Mouse (Mus musculus) layer of hippocampus, postnatal 14 days (tissue): ENCODE data around the gene Olfr1413. TPM values are rescaled to one million over a fixed set of nuclear protein-coding genes. Genes with fewer than 3 reads are reported as not detected.

Experiments used
- DNase-seq, 2 experiments: peaks; one replicate each; pipeline ENCODE4 v3.0.0; 2021 to 2022; ENCODE audit warnings: low spot score in 2 of 2, mixed read lengths in 1 of 2
- long read RNA-seq, 2 experiments: library from polyadenylated mRNA; stranded (forward); transcript quantifications; one replicate each; pipeline ENCODE4 v2.0.0; 2021
- total RNA-seq, 2 experiments: library from RNA; stranded (reverse); gene quantifications; 2 replicates each; pipeline ENCODE4 v1.2.3; 2021

Olfr1413 gene
- not detected for total RNA-seq
- long read RNA-seq, experiment 1 = 0 reads
- long read RNA-seq, experiment 2 = 0 reads

DNA sequence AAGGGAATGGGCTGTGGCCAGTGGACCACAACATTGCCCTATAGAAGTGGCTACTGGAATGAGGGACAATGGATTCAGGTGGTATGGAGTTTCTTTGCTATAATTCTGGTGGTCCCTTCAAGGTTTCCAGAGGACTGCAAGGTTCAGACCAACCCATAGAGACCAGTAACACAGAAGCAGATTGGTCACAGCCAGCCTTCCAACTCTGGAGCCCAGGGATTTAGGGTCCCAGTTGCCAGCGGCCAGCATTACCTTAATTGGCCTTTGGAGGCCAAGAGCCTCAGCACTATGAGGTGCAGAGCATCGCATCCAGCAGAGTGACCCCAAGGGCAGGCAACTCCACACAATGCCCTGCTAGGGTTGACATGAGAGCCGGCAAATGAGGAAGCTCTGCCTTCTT is at the start of gene Olfr1413:
TSS of gene Olfr1413 (plus strand) at position 301 of the 400 bp plus-strand sequence.
- DNase-seq = no peak

DNA sequence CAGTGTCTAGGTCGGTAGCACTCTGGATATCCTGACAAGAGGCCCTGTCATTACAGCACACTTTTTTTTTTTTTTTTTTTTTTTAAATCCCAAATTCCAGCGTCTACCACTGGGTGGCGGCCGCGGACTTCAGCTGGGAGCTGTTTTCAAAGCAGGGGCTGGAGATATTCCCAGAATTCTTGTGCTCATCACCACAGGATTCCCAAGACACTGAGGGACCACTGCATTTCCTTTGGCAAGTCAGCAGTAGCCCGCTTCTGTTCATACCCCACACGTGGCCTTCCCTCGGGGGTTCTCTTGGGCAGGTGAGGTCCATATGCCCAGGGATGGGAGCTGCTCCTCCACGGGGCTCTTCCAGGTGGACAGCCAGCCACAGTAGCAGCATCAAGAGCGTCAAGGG is 49.7 kb upstream of the Olfr1413 start:
- peak; percentile 56 to 71 for DNase-seq

DNA sequence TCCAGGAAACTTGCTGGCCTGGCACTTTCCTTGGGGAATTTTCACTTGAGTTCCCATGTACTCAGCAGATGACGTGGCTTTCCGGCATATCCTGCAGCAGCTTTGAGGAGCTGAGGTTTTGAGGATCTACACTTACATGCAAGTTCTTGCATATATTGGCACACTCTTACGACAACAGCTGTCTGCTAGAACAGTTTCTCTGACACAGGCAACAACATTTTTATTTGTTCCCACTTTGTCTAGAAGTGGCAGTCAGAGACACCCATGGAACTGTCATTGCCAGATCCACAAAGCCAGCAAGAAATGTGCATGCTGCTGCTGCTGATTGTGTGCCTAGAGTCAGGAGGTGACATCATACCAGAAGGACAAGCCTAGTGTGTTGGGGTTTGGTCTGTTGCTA is 47.4 kb upstream of the Olfr1413 start:
- no peak for DNase-seq

DNA sequence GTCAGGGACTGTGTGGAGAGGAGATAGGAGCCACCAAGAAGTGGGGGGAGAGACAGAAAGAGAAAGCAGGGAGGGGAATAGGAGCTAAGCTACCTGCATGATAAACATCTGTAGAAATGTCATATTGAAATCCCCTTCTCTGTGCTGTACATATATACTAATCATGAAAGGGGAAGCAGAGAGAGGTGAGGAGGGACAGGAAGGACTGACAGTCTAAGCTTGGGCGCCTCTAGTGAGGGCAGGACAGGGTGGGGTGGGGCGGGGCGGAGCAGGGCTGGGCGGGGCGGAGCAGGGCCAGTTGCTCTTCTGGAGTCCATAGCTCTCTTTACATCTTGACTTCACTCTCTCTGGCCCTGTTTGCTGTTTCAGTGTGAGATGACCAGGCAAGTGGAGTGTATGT is 34.1 kb upstream of the Olfr1413 start:
- DNase-seq = no peak

DNA sequence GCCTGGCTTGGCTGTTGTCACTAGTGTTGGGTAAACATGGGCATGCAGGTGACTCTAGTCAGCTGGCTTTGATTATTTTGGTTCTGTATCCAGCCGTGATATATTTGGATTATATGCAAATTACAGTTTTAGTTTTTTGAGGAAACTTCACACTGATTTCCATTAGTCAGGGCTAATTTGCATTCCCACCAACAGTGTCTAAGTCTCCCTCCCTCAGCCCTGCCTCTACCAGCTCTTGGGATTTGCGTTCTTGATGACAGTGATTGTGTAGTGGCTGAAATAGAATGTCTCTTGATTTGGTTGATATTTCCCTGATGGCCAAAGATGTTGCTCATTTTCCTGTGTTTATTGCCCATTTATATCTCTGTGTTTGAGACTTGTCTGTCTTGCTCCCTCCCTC is 32.1 kb upstream of the Olfr1413 start:
- no peak for DNase-seq

DNA sequence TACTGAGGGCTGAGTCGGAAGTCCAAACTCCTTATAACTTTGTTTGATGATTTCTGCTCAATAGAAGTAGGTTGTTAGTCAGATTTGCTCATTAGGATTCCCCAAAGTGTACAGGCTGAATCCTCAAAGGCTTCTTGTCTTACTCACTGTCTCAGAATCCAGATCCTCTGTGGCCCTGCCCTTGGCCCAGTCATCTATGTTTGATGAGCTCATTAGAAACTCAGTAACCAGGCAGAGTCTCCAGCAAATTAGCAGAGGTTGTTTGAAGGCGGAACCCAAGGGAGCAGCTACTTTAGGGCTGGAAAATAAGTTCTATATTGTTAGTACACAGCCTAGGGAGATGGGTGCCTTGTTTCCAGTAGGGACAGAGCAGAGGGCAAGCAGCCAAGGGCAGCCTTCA is 25.2 kb upstream of the Olfr1413 start:
- no peak for DNase-seq

DNA sequence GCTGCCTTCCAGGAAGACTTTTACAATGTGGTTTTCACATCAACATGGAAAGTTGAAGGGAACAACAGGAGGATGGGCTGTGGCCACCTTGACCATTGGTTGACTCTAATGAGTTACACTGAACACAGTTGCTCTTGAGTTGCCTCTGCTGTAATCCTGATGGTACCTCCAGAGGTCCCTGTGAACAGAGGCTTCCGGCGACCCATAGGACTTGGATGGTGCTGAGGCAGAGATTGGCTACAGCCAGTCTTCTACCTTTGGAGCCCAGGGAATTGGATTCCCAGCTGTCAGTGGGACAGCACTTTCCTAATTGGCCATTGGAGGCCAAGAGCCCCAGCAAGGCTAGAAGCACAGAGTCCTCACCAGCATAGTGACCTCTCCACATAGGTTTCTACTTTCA is 14.4 kb downstream of the Olfr1413 start, which contains the start of gene Olfr1412:
TSS of gene Olfr1412 (plus strand) at position 301 of the 400 bp plus-strand sequence.
- no peak for DNase-seq

DNA sequence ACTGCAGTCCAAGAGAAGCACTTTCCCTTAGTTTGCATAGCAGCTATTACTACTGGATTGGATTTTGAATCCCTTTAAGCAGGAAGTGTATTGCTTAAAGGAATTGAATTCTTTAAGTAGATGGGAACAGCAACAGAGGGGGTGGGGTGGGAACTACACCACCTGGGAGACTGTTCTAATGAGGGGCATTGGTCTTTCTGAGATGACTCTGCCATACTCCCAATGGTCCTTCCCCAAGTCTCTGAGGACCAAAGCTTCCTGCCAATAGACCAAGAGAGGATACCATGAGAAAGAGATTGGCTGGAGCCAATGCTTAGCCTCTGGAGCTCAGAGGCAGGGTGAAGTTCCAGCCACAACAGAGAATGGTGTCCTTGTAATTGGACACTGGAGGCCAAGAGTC is 23.0 kb downstream of the Olfr1413 start, which contains the start of gene Olfr1411:
TSS of gene Olfr1411 (plus strand) at position 301 of the 400 bp plus-strand sequence.
- DNase-seq = no peak

DNA sequence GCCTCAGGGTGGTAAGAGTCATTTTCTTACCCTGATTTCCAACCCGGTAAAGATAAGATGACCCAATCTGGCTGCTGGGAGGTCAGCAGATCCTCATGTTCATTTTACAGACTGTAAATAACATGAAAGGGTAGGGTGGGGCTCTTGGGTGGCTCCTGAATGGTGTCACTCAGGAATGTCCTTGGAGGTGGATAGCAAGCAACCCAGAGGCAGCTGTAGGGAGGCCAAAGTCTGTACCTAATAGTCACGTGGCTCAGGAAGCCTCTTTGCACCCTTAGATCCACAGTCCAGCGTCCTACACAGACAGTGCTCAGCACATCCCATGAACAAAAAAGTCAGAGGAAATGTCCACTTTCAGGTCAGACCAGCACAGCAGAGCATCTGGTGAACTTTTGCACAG is 24.9 kb downstream of the Olfr1413 start:
- no peak for DNase-seq

DNA sequence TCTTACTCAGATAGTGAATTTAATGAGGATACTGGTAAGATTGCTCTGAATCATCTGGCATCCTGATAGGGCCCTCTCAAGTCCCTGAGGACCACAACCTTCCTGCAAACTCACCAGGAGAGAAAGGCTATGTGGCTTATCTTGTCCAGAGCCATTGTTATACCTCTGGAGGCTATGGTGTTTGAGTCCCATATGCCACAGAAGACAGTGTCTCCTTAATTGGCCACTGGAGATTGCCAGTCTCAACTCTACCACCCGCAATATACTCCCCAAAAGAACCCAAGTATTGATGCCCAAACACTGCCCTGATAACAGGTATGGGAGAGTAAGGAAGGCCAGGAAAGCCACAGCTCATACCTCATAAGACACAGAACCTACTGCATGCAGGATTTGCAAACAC is 34.4 kb downstream of the Olfr1413 start, which contains the start of gene Olfr1410:
TSS of gene Olfr1410 (plus strand) at position 301 of the 400 bp plus-strand sequence.
- DNase-seq = no peak

DNA sequence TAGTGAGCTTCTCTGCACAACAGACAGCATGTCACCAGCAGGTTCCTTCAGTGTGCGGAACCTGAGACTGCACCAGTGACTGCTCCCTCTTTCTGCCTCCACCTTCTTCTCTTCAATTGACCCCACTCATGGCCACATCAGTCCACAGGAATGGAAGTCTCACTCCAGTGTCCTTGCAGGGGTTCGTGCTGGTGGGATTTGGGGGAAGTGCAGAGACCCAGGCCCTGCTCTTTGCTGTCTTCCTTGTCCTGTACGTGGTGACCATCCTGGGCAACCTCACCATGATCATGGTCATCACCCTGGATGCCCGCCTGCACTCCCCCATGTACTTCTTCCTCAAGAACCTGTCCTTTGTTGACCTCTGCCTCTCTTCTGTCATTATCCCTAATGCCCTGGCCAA is 36.6 kb downstream of the Olfr1413 start:
- no peak for DNase-seq

DNA sequence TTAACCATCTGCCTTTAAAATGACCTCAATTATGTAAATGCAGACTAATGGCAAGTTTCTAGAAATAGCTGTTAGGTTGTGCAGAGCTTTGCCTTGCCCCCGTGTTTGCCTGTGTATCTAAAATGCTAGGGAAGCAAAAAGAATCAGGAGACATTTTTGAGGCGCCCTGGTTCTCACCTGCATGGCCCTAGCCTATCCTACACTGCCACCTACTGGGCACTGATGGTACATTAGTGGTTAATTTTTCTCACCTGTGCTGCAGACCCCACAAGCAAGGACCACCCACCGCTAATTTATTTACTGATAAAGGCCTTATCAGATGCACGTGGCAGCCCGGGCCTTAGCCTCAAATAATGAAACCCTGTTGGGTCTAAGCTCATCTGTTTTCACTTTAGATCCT is 39.9 kb downstream of the Olfr1413 start:
- peak; percentile 45 to 50 for DNase-seq

DNA sequence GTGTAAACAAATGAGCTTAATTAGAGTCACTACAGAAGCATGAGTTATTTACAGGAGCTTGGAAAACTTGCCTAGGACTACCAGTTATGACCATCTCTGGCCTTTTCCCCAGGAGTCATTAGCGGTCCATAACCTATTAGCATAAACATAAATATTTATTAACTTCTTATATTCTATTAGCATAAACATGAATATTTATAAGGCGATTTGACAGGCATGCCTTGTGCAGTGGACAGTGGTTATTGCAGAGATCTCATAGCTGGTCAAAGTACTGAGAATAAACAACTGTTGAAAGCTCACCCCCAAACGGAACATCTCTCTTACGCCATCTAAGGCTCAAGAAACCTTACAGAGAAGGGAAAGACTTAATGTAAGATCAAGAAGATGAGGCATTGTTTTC is 42.1 kb downstream of the Olfr1413 start:
- no peak for DNase-seq

DNA sequence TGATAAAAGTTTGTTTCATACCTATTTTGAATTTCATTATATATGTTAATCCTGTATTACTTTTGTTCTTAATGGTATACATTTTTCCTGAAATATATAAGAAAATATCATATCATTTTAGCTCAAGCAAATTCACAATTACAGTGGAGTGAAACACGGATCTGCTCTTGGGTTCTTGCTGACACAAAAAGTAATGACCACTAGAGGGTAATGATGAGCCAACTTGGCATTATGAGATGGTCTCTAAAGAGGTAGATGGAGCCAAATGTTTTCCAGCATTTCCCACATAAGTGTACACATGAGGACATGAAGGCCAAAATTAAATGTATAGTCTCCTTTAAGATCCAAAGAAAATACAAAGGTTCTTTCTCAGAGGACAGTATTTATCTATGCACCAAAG is 43.4 kb downstream of the Olfr1413 start:
- peak in 1 of 2 experiments; percentile 70 for DNase-seq

DNA sequence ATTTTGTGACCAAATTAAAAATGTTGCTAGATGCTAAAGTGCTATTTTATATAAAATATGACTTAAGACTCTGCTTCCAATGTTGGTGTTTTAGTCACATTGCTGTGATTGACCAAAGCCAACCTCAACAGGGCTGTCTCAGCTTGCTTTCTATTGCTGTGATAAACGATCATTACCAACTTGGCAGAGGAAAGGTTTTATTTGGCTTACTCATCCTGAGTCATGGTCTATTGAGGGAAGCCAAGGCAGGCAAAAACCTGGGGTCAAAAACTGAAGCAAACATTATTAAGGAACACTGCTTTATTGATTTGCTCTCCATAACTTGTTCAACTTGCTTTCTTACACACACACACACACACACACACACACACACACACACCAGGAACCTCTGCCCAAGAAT is 44.9 kb downstream of the Olfr1413 start:
- no peak for DNase-seq

DNA sequence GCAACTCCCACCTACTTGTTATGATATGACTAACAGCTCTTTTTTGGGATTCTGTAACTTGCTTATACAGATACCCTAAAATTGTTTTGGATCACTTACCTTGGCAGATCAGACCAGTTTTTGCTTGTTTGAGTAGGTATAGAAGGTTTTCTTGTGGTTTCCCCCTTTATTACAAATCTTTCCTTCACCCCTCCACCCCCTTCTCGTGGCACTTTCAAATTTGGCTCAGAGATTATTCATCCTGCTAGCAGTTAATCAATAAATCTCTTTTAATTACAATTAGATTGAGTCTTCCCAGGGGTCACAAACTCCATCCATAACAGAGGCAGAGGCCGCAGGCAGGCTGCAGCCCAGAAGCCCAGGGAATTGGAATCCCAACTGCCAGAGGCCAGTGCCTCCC is 46.4 kb downstream of the Olfr1413 start, which contains the start of gene Olfr12:
TSS of gene Olfr12 (plus strand) at position 301 of the 400 bp plus-strand sequence.
- no peak for DNase-seq

DNA sequence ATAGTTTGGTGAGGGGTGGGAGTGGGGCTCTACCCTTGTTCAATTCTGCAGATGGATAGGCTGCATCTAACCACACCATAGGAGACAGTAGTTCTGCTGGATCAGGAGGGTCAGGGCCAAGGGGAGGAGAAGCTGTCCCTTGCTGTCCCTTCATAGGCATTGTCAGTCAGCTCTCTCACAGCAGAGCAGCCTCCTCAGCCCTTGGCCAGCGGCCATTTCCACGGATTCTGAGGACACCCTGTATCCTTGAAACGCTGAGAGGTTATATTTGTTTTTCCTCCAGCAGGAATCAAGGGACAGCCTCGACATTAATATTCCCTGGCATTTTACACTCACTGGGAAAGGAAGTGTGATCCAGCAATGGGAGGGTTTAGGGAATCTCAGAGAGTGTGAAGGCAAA is 47.2 kb downstream of the Olfr1413 start:
- DNase-seq = no peak

Other genes starting within 250 kb of the Olfr1413 start
- 100 to 1,000 TPM; 261 to 268 TPM for gene Ndufa10, start 97.5 kb upstream of the Olfr1413 start, total RNA-seq
- not detected for gene Olfr1416, start 86.2 kb upstream of the Olfr1413 start, total RNA-seq
- not detected for gene Olfr1415, start 75.2 kb upstream of the Olfr1413 start, total RNA-seq
- not detected for gene Olfr1414, start 52.7 kb upstream of the Olfr1413 start, total RNA-seq
- gene Olfr1412, start 14.5 kb downstream of the Olfr1413 start, total RNA-seq = not detected
- gene Olfr1411, start 23.1 kb downstream of the Olfr1413 start, total RNA-seq = not detected
- under 1 TPM in 1 of 2 experiments, not detected in 1; 0.14 TPM for gene Olfr1410, start 34.5 kb downstream of the Olfr1413 start, total RNA-seq
- gene Olfr12, start 46.5 kb downstream of the Olfr1413 start, total RNA-seq = under 1 TPM in 1 of 2 experiments, not detected in 1; 0.07 TPM
- gene Cops9, start 70.7 kb downstream of the Olfr1413 start, total RNA-seq = 100 to 1,000 TPM; 315 to 327 TPM
- 1 to 10 TPM in 1 of 2 experiments, under 1 TPM in 1; 0.60 to 1.0 TPM for gene Otos, start 77.5 kb downstream of the Olfr1413 start, total RNA-seq